Comparison of ENCODE assay signal across 8 mouse cellular contexts in genomic region chr4:134273417-134274345, GRCm38 (mm10). TPM values are rescaled to one million over a fixed set of nuclear protein-coding genes. Genes with fewer than 3 reads are reported as not detected.
DNase-seq lines count a peak whose midpoint lies in the region; ATAC-seq and TF ChIP-seq lines count a peak whose summit lies in the region.

No protein-coding gene starts in this region.

- 4% methylated on average over 14 of the region's 14 CpGs for WGBS in embryonic facial prominence, embryonic 15.5 days
- WGBS in limb, embryonic 12.5 days = 4% methylated on average over 14 of the region's 14 CpGs

- 0 out of 2 replicates have a peak, but pooled peaks have one; percentile 39 for ATAC-seq in embryonic facial prominence, embryonic 15.5 days (ENCODE audit: insufficient number of reproducible peaks, low FRiP score, low TSS enrichment, low read depth)
- ATAC-seq in limb, embryonic 12.5 days (ENCODE audit: insufficient number of reproducible peaks, insufficient read depth, low FRiP score, low TSS enrichment, low read depth) = no peak

- H3K36me3 ChIP-seq in embryonic facial prominence, embryonic 15.5 days = peaks cover 19% of the 10 kb centered on the region
- H3K36me3 ChIP-seq in limb, embryonic 12.5 days = peaks cover 29% of the 10 kb centered on the region

- TF ChIP-seq CTCF in gastrocnemius, adult 2 months (IDR thresholded peaks at IDR 0.05) = no peak

- no peak overlapping the region for H3K27ac ChIP-seq in gastrocnemius, adult 2 months
- H3K27ac ChIP-seq in embryonic facial prominence, embryonic 15.5 days (replicated peaks) = peak overlapping the region; percentile 14
- H3K27ac ChIP-seq in limb, embryonic 12.5 days = no peak overlapping the region

- peak overlapping the region; percentile 42 for H3K4me2 ChIP-seq in embryonic facial prominence, embryonic 15.5 days (replicated peaks)
- peak overlapping the region; percentile 42 for H3K4me2 ChIP-seq in limb, embryonic 12.5 days

- intact Hi-C loops in gastrocnemius, adult 2 months (cut with DNase I) = no loop called here
- intact Hi-C loops in gastrocnemius, postnatal 14 days (cut with DNase I; ENCODE audit: low total_unique reads) = no loop called here

- peaks cover 6% of the 10 kb centered on the region; the same call in 1 of the 2 replicates for H3K4me1 ChIP-seq in embryonic facial prominence, embryonic 15.5 days
- H3K4me1 ChIP-seq in limb, embryonic 12.5 days (replicated peaks) = peaks cover 7% of the 10 kb centered on the region; the same call in 1 of the 2 replicates

- peak overlapping the region; percentile 41; the same call in 1 of the 2 replicates for H3K4me3 ChIP-seq in gastrocnemius, adult 2 months
- peak overlapping the region; percentile 26 for H3K4me3 ChIP-seq in embryonic facial prominence, embryonic 15.5 days (replicated peaks)
- H3K4me3 ChIP-seq in limb, embryonic 12.5 days (replicated peaks) = peak overlapping the region; percentile 16

- no peak overlapping the region for H3K9ac ChIP-seq in embryonic facial prominence, embryonic 15.5 days
- H3K9ac ChIP-seq in limb, embryonic 12.5 days (replicated peaks) = no peak overlapping the region; the same call in 1 of the 2 replicates

- DNase-seq in gastrocnemius, adult 2 months = no peak
- DNase-seq in gastrocnemius, postnatal 14 days = no peak
- DNase-seq in CD8-positive naive resting alpha-beta T cell, adult 2 months (ENCODE audit: low read depth in 2 of 2, low spot score in 2 of 2) = peak; percentile 56 to 68
- DNase-seq in spleen, postnatal 10 days (ENCODE audit: low spot score in 2 of 2) = peak; percentile 50 to 74
- DNase-seq in gastrocnemius, adult 8-10 months (ENCODE audit: low spot score in 2 of 2) = no peak
- no peak for DNase-seq in testis, postnatal 10 days (ENCODE audit: low spot score)

- no peaks in the 10 kb centered on the region for H3K9me3 ChIP-seq in embryonic facial prominence, embryonic 15.5 days (replicated peaks)
- H3K9me3 ChIP-seq in limb, embryonic 12.5 days = no peaks in the 10 kb centered on the region

- no peaks in the 10 kb centered on the region for H3K27me3 ChIP-seq in embryonic facial prominence, embryonic 15.5 days
- H3K27me3 ChIP-seq in limb, embryonic 12.5 days = no peaks in the 10 kb centered on the region

RNA-seq across cellular contexts. Expression of gene Pdik1l, which starts 14.0 kb away (rescaled TPM):
- 1 to 10 TPM; 3.2 TPM for total RNA-seq in gastrocnemius, adult 2 months (2021)
- total RNA-seq in gastrocnemius, postnatal 14 days (2021) = 1 to 10 TPM; 4.8 to 5.3 TPM
- polyA plus RNA-seq in embryonic facial prominence, embryonic 15.5 days (2015; fragmentation: Nextera tagmentation; extraction: Ambion mirVana) = 17.6 and 19.5 TPM in 2 replicates
- polyA plus RNA-seq in limb, embryonic 12.5 days (2016; fragmentation: Nextera tagmentation; extraction: Ambion mirVana) = 23.9 and 24.6 TPM in 2 replicates
- 1 to 10 TPM; 2.5 to 4.1 (median 3.4) TPM for total RNA-seq in gastrocnemius, adult 8-10 months (2022)

RNA-seq across cellular contexts. Expression of gene Grrp1, which starts 19.8 kb away (rescaled TPM):
- total RNA-seq in gastrocnemius, adult 2 months (2021) = 1 to 10 TPM; 1.7 to 3.1 TPM
- 1 to 10 TPM; 5.9 to 6.0 TPM for total RNA-seq in gastrocnemius, postnatal 14 days (2021)
- 6.7 and 6.8 TPM in 2 replicates for polyA plus RNA-seq in embryonic facial prominence, embryonic 15.5 days (2015; fragmentation: Nextera tagmentation; extraction: Ambion mirVana)
- polyA plus RNA-seq in limb, embryonic 12.5 days (2016; fragmentation: Nextera tagmentation; extraction: Ambion mirVana) = 4.2 and 5.9 TPM in 2 replicates
- total RNA-seq in gastrocnemius, adult 8-10 months (2022) = 1 to 10 TPM; 1.7 to 2.5 (median 1.8) TPM

RNA-seq across cellular contexts. Expression of gene Gm30191, which starts 26.9 kb away (rescaled TPM):
- total RNA-seq in gastrocnemius, adult 2 months (2021) = not detected
- not detected for total RNA-seq in gastrocnemius, postnatal 14 days (2021)
- polyA plus RNA-seq in embryonic facial prominence, embryonic 15.5 days (2015; fragmentation: Nextera tagmentation; extraction: Ambion mirVana) = not detected in 2 replicates
- not detected in 2 replicates for polyA plus RNA-seq in limb, embryonic 12.5 days (2016; fragmentation: Nextera tagmentation; extraction: Ambion mirVana)
- not detected for total RNA-seq in gastrocnemius, adult 8-10 months (2022)

RNA-seq across cellular contexts. Expression of gene Zfp593, which starts 28.3 kb away (rescaled TPM):
- 1 to 10 TPM; 4.8 to 6.4 TPM for total RNA-seq in gastrocnemius, adult 2 months (2021)
- 1 to 10 TPM; 4.1 to 4.7 TPM for total RNA-seq in gastrocnemius, postnatal 14 days (2021)
- 16.8 and 17.2 TPM in 2 replicates for polyA plus RNA-seq in embryonic facial prominence, embryonic 15.5 days (2015; fragmentation: Nextera tagmentation; extraction: Ambion mirVana)
- 17.5 and 19.2 TPM in 2 replicates for polyA plus RNA-seq in limb, embryonic 12.5 days (2016; fragmentation: Nextera tagmentation; extraction: Ambion mirVana)
- 1 to 10 TPM; 5.0 to 7.3 (median 6.1) TPM for total RNA-seq in gastrocnemius, adult 8-10 months (2022)

RNA-seq across cellular contexts. Expression of gene E130218I03Rik, which starts 30.2 kb away (rescaled TPM):
- under 1 TPM in 1 of 2 experiments, not detected in 1; 0.26 TPM for total RNA-seq in gastrocnemius, adult 2 months (2021)
- total RNA-seq in gastrocnemius, postnatal 14 days (2021) = not detected
- polyA plus RNA-seq in embryonic facial prominence, embryonic 15.5 days (2015; fragmentation: Nextera tagmentation; extraction: Ambion mirVana) = 0.30 and 0.33 TPM in 2 replicates
- polyA plus RNA-seq in limb, embryonic 12.5 days (2016; fragmentation: Nextera tagmentation; extraction: Ambion mirVana) = 0.78 and 0.96 TPM in 2 replicates
- under 1 TPM in 1 of 4 experiments, not detected in 3; 0.29 TPM for total RNA-seq in gastrocnemius, adult 8-10 months (2022)

Comparison
In these comparisons a context has a peak if more than half of its experiments do, and no peak if none do; other contexts are left out.
1. DNase-seq: peak in CD8-positive naive resting alpha-beta T cell, adult 2 months (2 of 2) and spleen, postnatal 10 days (2 of 2); none in gastrocnemius, adult 2 months (single experiment), gastrocnemius, postnatal 14 days (single experiment), gastrocnemius, adult 8-10 months (0 of 2) and testis, postnatal 10 days (single experiment).
2. Peak in every context shown above with its lines, with median percentiles within 50 percentile points of each other: H3K4me3 ChIP-seq.